Comparison of ENCODE assay signal across 9 mouse cellular contexts in genomic region chr1:162216656-162217055, GRCm38 (mm10).
DNase-seq lines count a peak whose midpoint lies in the region; ATAC-seq and TF ChIP-seq lines count a peak whose summit lies in the region.
"Had no signal": no experiment of that assay in that cellular context is flagged by ENCODE, and none has a peak within 500 bp of the region (broad histone marks: within the 10 kb centered on the region; RNA-seq: fewer than 3 reads in every experiment).

No protein-coding gene starts in this region.

- no peaks in the 10 kb centered on the region for H3K9me3 ChIP-seq in hindbrain, embryonic 12.5 days (replicated peaks)
- no peaks in the 10 kb centered on the region for H3K9me3 ChIP-seq in hindbrain, embryonic 13.5 days
- no peaks in the 10 kb centered on the region for H3K9me3 ChIP-seq in liver, embryonic 12.5 days (replicated peaks)

- 34% methylated on average over 4 of the region's 4 CpGs for WGBS in hindbrain, embryonic 12.5 days
- WGBS in hindbrain, embryonic 13.5 days, result 53% methylated on average over 4 of the region's 4 CpGs
- 45% methylated on average over 4 of the region's 4 CpGs for WGBS in liver, embryonic 12.5 days (ENCODE audit: insufficient replicate concordance)

- no peak for TF ChIP-seq CTCF in bone marrow macrophage, adult 2 months (IDR thresholded peaks at IDR 0.05; ENCODE audit: low read depth, low read length)
- TF ChIP-seq CTCF in left cerebral cortex, adult 2 months (IDR thresholded peaks at IDR 0.05), result no peak

- intact Hi-C loops in left cerebral cortex, adult 2 months (cut with DNase I), result no loop called here

- no peak overlapping the region for H3K4me3 ChIP-seq in hindbrain, embryonic 12.5 days
- no peak overlapping the region for H3K4me3 ChIP-seq in hindbrain, embryonic 13.5 days
- H3K4me3 ChIP-seq in bone marrow macrophage, adult 2 months (ENCODE audit: insufficient read depth, low read length), result no peak overlapping the region
- H3K4me3 ChIP-seq in liver, embryonic 12.5 days, result no peak overlapping the region
- no peak overlapping the region for H3K4me3 ChIP-seq in left cerebral cortex, adult 2 months

- no peak for TF ChIP-seq POLR2A in bone marrow macrophage, adult 2 months (IDR thresholded peaks at IDR 0.05; ENCODE audit: borderline replicate concordance, low read depth, low read length)

- no peak overlapping the region for H3K9ac ChIP-seq in hindbrain, embryonic 12.5 days
- no peak overlapping the region for H3K9ac ChIP-seq in hindbrain, embryonic 13.5 days
- no peak overlapping the region for H3K9ac ChIP-seq in liver, embryonic 12.5 days

- H3K4me2 ChIP-seq in hindbrain, embryonic 12.5 days (replicated peaks), result no peak overlapping the region
- no peak overlapping the region for H3K4me2 ChIP-seq in hindbrain, embryonic 13.5 days
- H3K4me2 ChIP-seq in liver, embryonic 12.5 days, result no peak overlapping the region

- no peak for DNase-seq in left cerebral cortex, adult 11 months (ENCODE audit: low spot score)
- no peak for DNase-seq in left cerebral cortex, adult 2 months (ENCODE audit: extremely low spot score in 1 of 2, low spot score in 2 of 2)
- DNase-seq in cerebellum, adult 8-10 months, result no peak
- DNase-seq: layer of hippocampus, adult 9-11 months had no signal

- no peaks in the 10 kb centered on the region for H3K36me3 ChIP-seq in hindbrain, embryonic 12.5 days
- H3K36me3 ChIP-seq in hindbrain, embryonic 13.5 days, result no peaks in the 10 kb centered on the region
- H3K36me3 ChIP-seq in liver, embryonic 12.5 days, result no peaks in the 10 kb centered on the region

- no peak for ATAC-seq in hindbrain, embryonic 12.5 days (ENCODE audit: low FRiP score)
- ATAC-seq in hindbrain, embryonic 13.5 days (ENCODE audit: low FRiP score), result no peak
- ATAC-seq in granulocyte monocyte progenitor cell, adult 5-6 weeks (replicated peaks; ENCODE audit: poor library complexity, severe bottlenecking), result 0 out of 2 replicates have a peak, but pooled peaks have one; percentile 30
- no peak for ATAC-seq in liver, embryonic 12.5 days

- H3K27me3 ChIP-seq in hindbrain, embryonic 12.5 days, result peaks cover 9% of the 10 kb centered on the region
- H3K27me3 ChIP-seq in hindbrain, embryonic 13.5 days, result peaks cover 26% of the 10 kb centered on the region
- no peaks in the 10 kb centered on the region for H3K27me3 ChIP-seq in liver, embryonic 12.5 days (replicated peaks)

- peak overlapping the region; percentile 89 for H3K27ac ChIP-seq in hindbrain, embryonic 12.5 days
- no peak overlapping the region for H3K27ac ChIP-seq in hindbrain, embryonic 13.5 days
- H3K27ac ChIP-seq in bone marrow macrophage, adult 2 months (ENCODE audit: insufficient read depth, low read depth, low read length), result peak overlapping the region; percentile 26
- H3K27ac ChIP-seq in liver, embryonic 12.5 days, result peak overlapping the region; percentile 36
- H3K27ac ChIP-seq in left cerebral cortex, adult 2 months, result no peak overlapping the region

- no peaks in the 10 kb centered on the region for H3K4me1 ChIP-seq in hindbrain, embryonic 12.5 days
- peaks cover 6% of the 10 kb centered on the region; the same call in 1 of the 2 replicates for H3K4me1 ChIP-seq in hindbrain, embryonic 13.5 days (replicated peaks)
- H3K4me1 ChIP-seq in bone marrow macrophage, adult 2 months (ENCODE audit: control insufficient read depth, insufficient read depth, low read length), result peaks cover 18% of the 10 kb centered on the region
- no peaks in the 10 kb centered on the region for H3K4me1 ChIP-seq in liver, embryonic 12.5 days

Comparison
In these comparisons a context has a peak if more than half of its experiments do, and no peak if none do; other contexts are left out.
1. H3K27ac ChIP-seq: peak in hindbrain, embryonic 12.5 days (single experiment), bone marrow macrophage, adult 2 months (single experiment) and liver, embryonic 12.5 days (single experiment); none in hindbrain, embryonic 13.5 days (single experiment) and left cerebral cortex, adult 2 months (single experiment).